Mouse (Mus musculus) E14TG2a.4 (cell line): ENCODE data around the gene Lrrc28.

Experiments used
- CTCF ChIP-seq: conservative IDR thresholded peaks from 2 replicates; pipeline ENCODE4 v1.5.1; 2014; ENCODE audit warnings: low read length
- NANOG ChIP-seq: IDR thresholded peaks from 2 replicates; pipeline ENCODE4 v1.6.1; 2014; ENCODE audit warnings: borderline replicate concordance, low read length, mixed read lengths
- POU5F1 ChIP-seq: IDR thresholded peaks from 2 replicates; pipeline ENCODE4 v1.6.1; 2014; ENCODE audit warnings: low read length, borderline replicate concordance

- TF ChIP-seq CTCF, result no peak
- no peak for TF ChIP-seq POU5F1
- no peak for TF ChIP-seq NANOG
These were observed 37.3 kb downstream of the Lrrc28 start for GRCm38 (mm10) chr7:67607669-67608347.
